Mouse (Mus musculus) E14TG2a.4 (cell line): ENCODE measurements around the gene Gm8453.
"Not testable (repeated sequence)": the region's sequence is repeated elsewhere in the genome, so short reads cannot be mapped to it uniquely, and the experiment has no call there.

Experiments
- H3K27me3 ChIP-seq: 2 replicates; pipeline ENCODE4 v1.6.1; 2014; ENCODE audit warnings: low read length, control low read depth; ENCODE audit not compliant: insufficient read depth
- H3K36me3 ChIP-seq: 2 replicates; pipeline ENCODE4 v1.6.1; 2014; ENCODE audit warnings: low read length, control low read depth; ENCODE audit not compliant: insufficient read depth
- H3K4me1 ChIP-seq: replicated peaks from 2 replicates; pipeline ENCODE4 v1.6.1; 2014; ENCODE audit warnings: low read depth, low read length, control low read depth
- H3K4me3 ChIP-seq: replicated peaks from 2 replicates; pipeline ENCODE4 v1.5.1; 2014; ENCODE audit warnings: mild to moderate bottlenecking, low read length
- H3K9me3 ChIP-seq: 2 replicates; pipeline ENCODE4 v1.6.1; 2014; ENCODE audit warnings: low read length, control low read depth

Gene Gm8453

GRCm38 (mm10) chr7:22229384-22229783, at the start of gene Gm8453:
TSS of gene Gm8453 (minus strand) at chr7:22229484.
- not testable (repeated sequence) for H3K4me1 ChIP-seq, H3K36me3 ChIP-seq, H3K4me3 ChIP-seq, H3K9me3 ChIP-seq, H3K27me3 ChIP-seq

GRCm38 (mm10) chr7:22201164-22201563, 28.1 kb downstream of the Gm8453 start, which contains the start of gene Gm8653:
TSS of gene Gm8653 (minus strand) at chr7:22201264.
- not testable (repeated sequence) for H3K4me1 ChIP-seq, H3K4me3 ChIP-seq, H3K27me3 ChIP-seq

GRCm38 (mm10) chr7:22189077-22189476, 40.2 kb downstream of the Gm8453 start, which contains the start of gene Vmn1r143:
TSS of gene Vmn1r143 (plus strand) at chr7:22189377.
- not testable (repeated sequence) for H3K27me3 ChIP-seq, H3K36me3 ChIP-seq, H3K9me3 ChIP-seq, H3K4me1 ChIP-seq, H3K4me3 ChIP-seq

More at GRCm38 (mm10) chr7:22201164-22201563, 28.1 kb downstream of the Gm8453 start, which contains the start of gene Gm8653:
- H3K9me3 ChIP-seq, H3K36me3 ChIP-seq: not testable (repeated sequence)
